Mouse (Mus musculus): ENCODE measurements around the gene Mrpl45.
A peak's percentile ranks its signal among the peaks of the same experiment; 100 is the strongest.
"Not testable (repeated sequence)": the region's sequence is repeated elsewhere in the genome, so short reads cannot be mapped to it uniquely, and the experiment has no call there.

DNA sequence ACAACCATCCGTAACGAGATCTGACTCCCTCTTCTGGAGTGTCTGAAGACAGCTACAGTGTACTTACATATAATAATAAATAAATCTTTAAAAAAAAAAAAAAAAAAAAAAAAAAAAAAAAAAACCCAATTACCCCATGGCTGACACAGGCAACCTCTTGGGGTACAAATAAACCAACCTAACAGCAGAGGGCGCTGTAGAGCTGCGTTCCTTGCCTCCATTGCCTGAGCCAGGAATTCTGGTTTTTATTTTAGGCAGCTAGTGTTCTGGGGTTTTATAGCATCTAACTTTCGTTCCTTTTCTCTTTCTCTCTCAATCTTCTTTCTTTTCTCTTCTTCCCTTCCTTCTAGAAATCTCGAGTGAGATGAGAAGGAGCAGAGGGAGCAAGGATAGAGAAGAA, 42.1 kb downstream of the Mrpl45 start:
- TF ChIP-seq CTCF (conservative IDR thresholded peaks at IDR 0.05; ENCODE audit: low read length): peak; percentile 54
- TF ChIP-seq POU5F1, NANOG (IDR thresholded peaks at IDR 0.05; ENCODE audit: borderline replicate concordance, low read length): not testable (repeated sequence)
